Mouse (Mus musculus): Measurements from ENCODE around the gene Ppp1r15b.

GRCm38 (mm10) chr1:133152213-133152612, 21.3 kb downstream of the Ppp1r15b start:
- TF ChIP-seq CTCF (IDR thresholded peaks at IDR 0.05; ENCODE audit: low read depth) (no peak), EP300 (optimal IDR thresholded peaks at IDR 0.05) (no peak)
